Mouse (Mus musculus): ENCODE measurements around the gene Slc2a3.

Slc2a3 gene
- long read RNA-seq, experiment 1, transcript Slc2a3-201 (10 exons, 3,959 nt), result major isoform, 5 of 6 reads
- long read RNA-seq, experiment 1, partial matches to known transcripts, result 1 of 6 reads
- long read RNA-seq, experiment 1, other reads (novel, unspliced or antisense), result 0 of 6 reads
- long read RNA-seq, experiment 2, partial matches to known transcripts, result 1 of 5 reads
- long read RNA-seq, experiment 2, other reads (novel, unspliced or antisense), result 0 of 5 reads

DNA sequence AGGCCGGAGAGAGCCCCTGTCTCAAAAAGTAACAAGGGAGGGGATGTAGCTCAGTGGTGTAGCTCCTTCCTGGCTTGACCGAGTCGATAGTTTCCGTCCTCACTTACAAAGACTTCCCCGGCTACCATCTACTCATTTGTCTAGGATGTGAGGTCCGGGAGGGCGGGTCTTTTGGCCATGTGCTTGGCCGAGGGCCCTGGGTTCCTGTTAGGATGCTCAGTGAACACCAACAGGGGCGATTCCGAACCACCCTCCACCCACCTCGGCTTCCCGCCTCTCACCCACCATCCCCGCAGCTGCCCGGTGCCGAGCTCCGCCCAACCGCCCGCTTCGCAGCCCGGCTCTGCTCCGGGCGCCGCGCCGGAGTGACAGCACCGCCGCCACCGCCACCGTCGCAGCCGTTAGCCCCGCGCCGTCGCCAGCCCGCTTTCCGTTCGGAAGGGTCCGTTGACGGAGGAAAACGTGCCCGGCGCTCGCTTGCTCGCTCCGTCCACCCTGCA lies at the start of gene Slc2a3:
Slc2a3 (minus strand) TSS at position 340 of the 500 bp plus-strand sequence.
- intact Hi-C loops (cut with DNase I), result loop anchor here (5.0 kb wide), 1 partner anchor 76 kb away; no protein-coding TSS in a partner anchor

- intact Hi-C loops (cut with DNase I), result no loop called here
These were observed 42.3 kb upstream of the Slc2a3 start for GRCm38 (mm10) chr6:122843759-122844158.

DNA sequence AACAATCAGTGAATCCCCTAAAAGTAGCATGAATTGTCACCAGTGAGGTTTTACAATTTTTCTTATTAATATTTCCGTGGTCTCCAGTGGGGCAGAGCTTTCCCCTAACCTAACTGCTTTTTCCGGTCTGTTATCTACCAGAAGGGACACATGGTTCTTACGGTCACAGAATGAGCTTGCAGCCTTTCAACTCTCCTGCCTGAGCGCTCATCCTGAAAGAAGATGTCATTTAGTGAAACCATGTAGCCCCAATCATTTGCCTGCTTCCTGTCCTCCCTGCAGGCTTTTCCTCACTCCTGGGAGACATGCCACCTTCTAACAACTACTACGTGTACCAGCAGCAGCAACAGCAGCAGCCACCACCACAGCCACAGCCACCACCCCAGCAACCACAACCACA lies 36.1 kb upstream of the Slc2a3 start:
- intact Hi-C loops (cut with DNase I), result no loop called here

DNA sequence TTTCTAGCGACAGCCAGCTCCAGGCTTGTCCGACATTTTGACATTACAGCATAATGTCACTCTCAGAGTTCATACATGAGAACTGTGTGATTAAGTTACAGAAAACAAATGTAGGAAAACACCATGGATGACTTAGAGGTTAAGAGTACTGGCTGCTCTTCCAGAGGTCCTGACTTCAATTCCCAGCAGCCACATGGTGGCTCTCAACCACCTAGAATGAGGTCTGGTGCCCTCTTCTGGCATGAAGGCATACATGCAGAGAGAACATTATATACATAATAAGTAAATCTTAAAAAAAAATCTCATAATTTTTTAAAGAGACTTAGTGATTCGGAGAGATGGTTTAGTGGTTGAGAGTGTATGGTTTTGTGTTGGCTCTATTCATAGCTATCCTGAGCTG lies 35.5 kb upstream of the Slc2a3 start:
- intact Hi-C loops (cut with DNase I), result no loop called here

GRCm38 (mm10) chr6:122834365-122834764 lies 32.9 kb upstream of the Slc2a3 start:
- intact Hi-C loops (cut with DNase I), result loop anchor here (5.0 kb wide), 1 partner anchor 38 kb away; the partner anchor contains the start of gene Necap1

DNA sequence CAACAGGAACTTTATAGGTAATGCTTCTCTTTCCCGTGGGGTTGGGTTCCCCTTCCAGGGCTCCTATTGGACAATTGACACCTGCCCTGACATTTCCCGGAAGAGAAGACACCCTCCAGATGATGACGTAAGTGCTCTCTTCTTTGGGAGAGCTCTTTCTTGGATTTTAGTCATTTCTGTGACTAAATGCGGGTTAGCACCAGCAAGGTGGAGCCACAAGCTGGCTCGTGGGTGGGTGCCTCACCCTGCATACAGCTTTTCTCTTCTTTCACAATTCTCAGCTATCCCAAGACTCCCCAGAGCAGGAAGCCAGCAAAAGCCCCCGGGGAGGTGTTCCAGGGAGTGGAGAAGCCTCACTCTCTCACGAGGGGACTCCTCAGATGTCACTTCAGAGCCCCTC lies 31.4 kb upstream of the Slc2a3 start:
- intact Hi-C loops (cut with DNase I), result loop anchor here (5.0 kb wide), 1 partner anchor 39 kb away; the partner anchor contains the start of gene Necap1

GRCm38 (mm10) chr6:122828086-122828485 lies 26.6 kb upstream of the Slc2a3 start:
- intact Hi-C loops (cut with DNase I), result no loop called here

GRCm38 (mm10) chr6:122825923-122826742 lies 24.7 kb upstream of the Slc2a3 start:
- intact Hi-C loops (cut with DNase I), result no loop called here

GRCm38 (mm10) chr6:122825166-122825565 lies 23.7 kb upstream of the Slc2a3 start:
- intact Hi-C loops (cut with DNase I), result no loop called here

DNA sequence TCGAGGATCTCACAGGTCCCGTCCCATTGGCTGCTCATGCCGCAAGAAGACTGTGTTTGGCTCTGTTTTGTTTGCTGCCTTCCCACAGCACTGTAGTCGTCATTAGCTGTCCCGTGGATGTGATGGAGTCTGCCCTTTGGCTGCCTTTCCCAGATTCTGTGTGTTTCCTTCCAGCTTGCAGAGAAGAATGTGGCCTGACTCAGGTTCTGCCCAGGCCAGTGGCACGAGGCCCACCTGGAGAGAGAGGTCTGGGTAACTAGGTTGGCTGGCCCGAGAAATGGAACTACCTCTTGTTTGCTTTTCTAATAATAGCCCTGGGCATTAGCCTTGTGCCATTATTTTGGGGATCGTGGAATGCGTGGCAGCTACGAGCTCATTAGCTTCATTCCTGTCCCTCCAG lies 22.6 kb upstream of the Slc2a3 start:
- intact Hi-C loops (cut with DNase I), result no loop called here

- intact Hi-C loops (cut with DNase I), result no loop called here
These were observed 20.4 kb upstream of the Slc2a3 start for GRCm38 (mm10) chr6:122821822-122822221.

GRCm38 (mm10) chr6:122820799-122821650 lies 19.6 kb upstream of the Slc2a3 start:
- intact Hi-C loops (cut with DNase I), result no loop called here

DNA sequence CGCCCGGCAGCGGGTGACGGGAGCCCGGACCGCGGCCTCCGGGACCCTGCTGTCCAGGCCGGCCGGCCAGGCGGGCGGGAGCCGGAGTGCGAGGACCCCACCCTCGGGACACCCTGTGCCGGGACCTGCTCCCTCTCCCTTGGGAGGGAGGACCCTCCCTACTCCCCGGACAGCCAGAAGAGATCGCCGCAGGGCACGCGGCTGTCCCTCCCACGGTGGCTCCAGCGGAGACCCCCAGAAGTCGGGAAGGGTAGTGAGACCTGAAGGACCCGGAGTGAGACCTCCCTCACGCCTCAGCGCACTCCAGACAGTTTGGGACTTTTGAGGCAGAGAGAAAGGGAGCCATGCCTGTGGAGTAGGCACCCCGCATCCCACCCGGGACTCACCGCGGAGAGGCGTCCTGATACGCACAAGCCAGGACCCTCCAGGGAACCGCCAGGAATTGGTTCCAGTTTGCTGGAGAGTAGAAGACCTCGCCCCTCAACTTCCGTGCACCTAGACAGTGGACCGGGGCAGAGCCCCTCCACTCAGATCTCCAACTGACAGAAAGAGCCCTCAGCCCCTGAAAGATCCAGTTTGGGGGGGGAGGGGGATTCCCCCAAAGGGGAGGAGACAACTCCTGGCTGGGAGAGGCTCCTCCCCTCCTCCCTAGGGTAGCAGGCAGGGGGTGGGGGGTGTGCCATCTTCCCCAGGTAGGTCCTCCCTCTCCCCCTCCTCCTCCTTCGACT lies 18.8 kb upstream of the Slc2a3 start:
- intact Hi-C loops (cut with DNase I), result no loop called here

DNA sequence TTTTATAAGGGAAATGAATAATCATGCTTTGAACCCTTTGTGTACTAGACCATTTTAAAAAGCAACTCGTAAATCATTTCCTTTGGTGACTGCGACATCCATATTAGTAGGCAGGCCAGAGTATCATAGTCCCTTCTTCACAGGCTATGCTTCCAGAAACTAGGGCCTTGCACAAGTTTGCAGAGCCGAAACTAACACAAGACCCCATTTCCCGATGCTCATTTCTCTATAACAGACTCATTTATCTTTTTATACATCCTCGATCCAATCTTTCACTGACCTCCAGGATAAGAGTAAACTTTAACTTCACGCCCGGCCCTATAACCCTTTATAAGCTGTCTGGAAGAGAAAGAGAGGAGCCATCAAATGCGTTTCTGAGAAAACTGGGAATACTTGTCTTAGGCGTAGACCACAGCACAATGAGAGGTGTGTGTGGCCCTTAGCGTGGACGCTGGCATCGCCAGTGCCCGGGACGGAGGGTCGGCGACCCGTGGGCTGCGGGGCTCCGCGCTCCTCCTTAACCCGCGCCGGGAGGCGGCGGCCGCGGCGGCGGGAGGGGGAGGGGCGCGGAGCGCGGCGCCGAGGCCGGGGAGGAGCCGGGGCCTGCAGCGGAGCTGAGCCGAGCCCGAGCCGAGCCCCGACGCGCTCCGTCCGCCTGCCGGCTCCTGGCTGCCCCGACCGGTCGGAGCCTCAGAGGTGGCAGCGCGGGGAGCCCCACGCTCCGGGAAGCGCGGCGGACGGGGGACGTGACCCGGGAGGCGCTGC lies 18.0 kb upstream of the Slc2a3 start, which contains the start of gene Foxj2:
Foxj2 (plus strand) TSS at position 609 of the 765 bp plus-strand sequence.
- intact Hi-C loops (cut with DNase I), result no loop called here

DNA sequence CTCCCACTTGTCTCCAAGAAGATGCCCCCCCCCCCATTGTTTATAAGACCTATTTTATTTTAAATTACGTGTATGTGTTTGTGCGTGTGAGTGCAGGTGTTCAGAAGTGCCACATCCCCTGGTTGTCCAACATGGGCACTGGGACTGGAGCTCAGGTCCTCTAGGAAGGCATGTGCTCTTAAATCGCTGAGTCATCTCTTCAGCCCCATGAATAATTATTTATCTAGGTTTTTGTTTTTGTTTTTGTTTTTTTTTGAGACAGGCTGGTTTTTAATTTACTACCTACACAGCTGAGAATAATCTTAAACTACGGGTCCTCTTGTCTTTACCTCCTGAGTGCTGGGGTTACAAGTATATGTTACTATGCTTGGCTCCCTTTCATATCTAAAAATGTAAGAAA lies 12.2 kb upstream of the Slc2a3 start:
- intact Hi-C loops (cut with DNase I), result no loop called here

- intact Hi-C loops (cut with DNase I), result no loop called here
These were observed 11.3 kb upstream of the Slc2a3 start for GRCm38 (mm10) chr6:122812716-122813115.

DNA sequence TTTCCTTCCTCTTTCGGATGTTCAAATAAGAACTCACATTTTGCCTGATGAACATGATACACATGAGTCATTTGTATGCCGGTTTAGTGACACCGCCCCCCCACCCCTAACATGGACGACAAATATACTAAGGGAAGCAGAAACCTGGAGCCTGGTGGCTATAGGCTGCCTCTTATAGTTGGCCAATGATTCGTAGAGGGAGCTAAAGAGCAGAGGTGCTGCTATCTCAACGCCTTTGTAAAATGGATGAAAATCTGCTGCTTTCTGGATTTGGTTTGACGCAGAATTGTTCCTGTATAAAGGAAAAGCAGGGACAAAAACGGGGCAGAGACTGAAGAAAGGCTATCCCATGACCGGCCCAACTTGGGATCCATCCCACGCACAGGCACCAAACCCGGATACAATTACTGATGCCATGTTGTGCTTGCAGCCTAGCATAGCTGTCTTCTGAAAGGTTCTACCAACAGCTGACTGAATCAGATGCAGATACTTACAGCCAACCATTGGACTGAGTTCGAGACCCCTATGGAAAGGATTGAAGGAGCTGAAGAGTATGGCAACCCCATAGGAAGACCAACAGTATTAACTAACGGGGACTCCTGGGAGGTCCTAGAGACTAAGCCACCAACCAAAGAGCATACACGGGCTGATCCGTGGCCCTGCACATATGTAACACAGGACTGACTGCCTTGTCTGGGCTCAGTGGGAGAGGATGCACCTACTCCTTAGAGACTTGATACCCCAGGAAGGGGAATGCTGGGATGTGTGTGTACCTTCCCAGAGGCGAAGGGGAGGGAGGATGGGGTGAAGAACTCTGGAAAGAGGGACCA lies 10.5 kb upstream of the Slc2a3 start:
- intact Hi-C loops (cut with DNase I), result no loop called here

DNA sequence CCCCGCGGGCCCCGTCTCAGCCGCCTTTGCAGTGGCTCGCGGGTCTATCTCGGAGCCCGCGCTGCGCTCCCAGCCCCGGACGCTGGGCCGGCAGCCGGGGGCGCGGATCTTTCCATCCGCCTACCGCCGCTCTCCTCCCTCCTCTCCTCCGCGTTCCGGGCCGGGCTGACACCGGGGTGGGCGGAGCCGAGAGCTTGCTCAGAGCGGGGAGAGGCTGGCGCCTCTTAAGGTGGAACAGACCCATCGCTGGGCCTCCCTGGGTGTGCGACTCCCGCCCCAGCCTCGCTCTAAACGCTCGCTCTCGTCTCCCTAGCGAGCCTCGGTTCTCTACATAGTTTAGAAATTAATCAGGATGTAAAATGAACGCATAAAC lies 9.8 kb upstream of the Slc2a3 start:
- intact Hi-C loops (cut with DNase I), result no loop called here

Measured in adrenal gland (tissue).